Mouse (Mus musculus): ENCODE measurements around the gene Txnip. TPM values are rescaled to one million over a fixed set of nuclear protein-coding genes. Genes with fewer than 3 reads are reported as not detected.

The Txnip gene
- polyA plus RNA-seq, 1 experiment from 2014 or later: 502 TPM

DNA sequence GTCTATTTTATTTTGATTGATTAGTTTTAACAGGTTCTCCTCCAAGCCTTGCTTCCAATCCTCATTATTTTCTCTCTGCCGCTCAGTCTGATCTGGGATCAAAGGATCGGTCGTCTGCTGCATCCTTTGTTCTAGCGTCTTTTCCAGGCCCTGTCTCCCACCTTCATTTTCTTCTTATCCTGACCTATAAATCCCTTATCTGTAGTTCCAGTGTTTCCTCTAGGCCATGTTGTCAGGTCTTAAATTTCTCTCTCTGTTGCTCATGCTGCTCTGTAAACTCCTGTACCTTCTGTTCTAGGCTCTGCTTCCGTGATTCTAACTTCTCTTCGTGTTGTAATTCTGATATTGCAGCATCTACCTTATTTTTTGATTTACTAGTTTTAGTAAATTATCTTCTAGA, 17.0 kb upstream of the Txnip start:
- DNase-seq (ENCODE audit: low spot score): no peak
- Histone ChIP-seq H3K9ac (replicated peaks; ENCODE audit: low read depth) (no peak overlapping the region), H3K9me3 (ENCODE audit: low read length) (no peaks in the 10 kb centered on the region), H3K4me2 (replicated peaks; ENCODE audit: low read depth, low read length) (no peak overlapping the region), H3K4me3 (ENCODE audit: low read depth, low read length) (no peak overlapping the region), H3K27me3 (replicated peaks; ENCODE audit: insufficient read depth, low read length) (no peaks in the 10 kb centered on the region), H3K36me3 (ENCODE audit: insufficient read depth, low read length) (no peaks in the 10 kb centered on the region), H3K4me1 (ENCODE audit: insufficient read depth, low read depth, low read length) (no peaks in the 10 kb centered on the region), H3K27ac (ENCODE audit: low read length) (no peak overlapping the region)
- WGBS: 49% methylated on average over 6 of the region's 6 CpGs
- no peak for ATAC-seq
- TF ChIP-seq EP300 (IDR thresholded peaks at IDR 0.05) (no peak), CTCF (IDR thresholded peaks at IDR 0.05) (no peak)

- Histone ChIP-seq H3K9me3 (ENCODE audit: low read length) (no peaks in the 10 kb centered on the region), H3K27me3 (replicated peaks; ENCODE audit: insufficient read depth, low read length) (no peaks in the 10 kb centered on the region), H3K27ac (ENCODE audit: low read length) (no peak overlapping the region), H3K4me2 (replicated peaks; ENCODE audit: low read depth, low read length) (no peak overlapping the region), H3K4me3 (ENCODE audit: low read depth, low read length) (no peak overlapping the region), H3K9ac (replicated peaks; ENCODE audit: low read depth) (no peak overlapping the region), H3K36me3 (ENCODE audit: insufficient read depth, low read length) (no peaks in the 10 kb centered on the region), H3K4me1 (ENCODE audit: insufficient read depth, low read depth, low read length) (no peaks in the 10 kb centered on the region)
- peak; percentile 57 for TF ChIP-seq CTCF (IDR thresholded peaks at IDR 0.05)
- no peak for TF ChIP-seq EP300 (IDR thresholded peaks at IDR 0.05)
- peak; percentile 46 for DNase-seq (ENCODE audit: low spot score)
- WGBS: 25% methylated on average over 14 of the region's 14 CpGs
- ATAC-seq: no peak
These were observed 16.3 kb upstream of the Txnip start for GRCm38 (mm10) chr3:96541328-96542078.

DNA sequence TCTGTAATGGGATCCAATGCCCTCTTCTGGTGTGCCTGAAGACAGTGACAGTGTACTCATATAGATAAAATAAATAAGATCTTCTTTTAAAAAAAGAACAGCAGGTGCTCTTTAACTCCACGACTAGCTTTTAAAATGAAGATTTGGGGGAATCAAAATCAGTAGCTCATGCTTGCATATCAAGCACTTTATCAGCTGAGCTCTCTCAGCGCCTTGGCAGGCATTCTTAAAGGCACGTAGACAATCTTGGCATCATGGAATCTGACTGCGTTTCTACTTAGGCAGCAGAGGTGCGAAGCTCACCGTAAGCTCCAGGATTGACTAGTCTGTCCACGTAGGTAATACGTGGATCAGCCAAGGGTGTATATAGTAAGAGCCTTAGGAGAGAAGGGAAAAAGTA, 15.2 kb upstream of the Txnip start:
- TF ChIP-seq EP300 (IDR thresholded peaks at IDR 0.05): no peak
- no peak for TF ChIP-seq CTCF (IDR thresholded peaks at IDR 0.05)
- no peak overlapping the region for H3K4me3 ChIP-seq (ENCODE audit: low read depth, low read length)
- WGBS: 68% methylated on average over 8 of the region's 8 CpGs
- DNase-seq (ENCODE audit: low spot score): no peak
- no peak overlapping the region for H3K27ac ChIP-seq (ENCODE audit: low read length)
- H3K36me3 ChIP-seq (ENCODE audit: insufficient read depth, low read length): no peaks in the 10 kb centered on the region
- no peaks in the 10 kb centered on the region for H3K4me1 ChIP-seq (ENCODE audit: insufficient read depth, low read depth, low read length)
- no peak for ATAC-seq
- H3K9me3 ChIP-seq (ENCODE audit: low read length): no peaks in the 10 kb centered on the region
- no peak overlapping the region for H3K4me2 ChIP-seq (replicated peaks; ENCODE audit: low read depth, low read length)
- H3K27me3 ChIP-seq (replicated peaks; ENCODE audit: insufficient read depth, low read length): no peaks in the 10 kb centered on the region
- H3K9ac ChIP-seq (replicated peaks; ENCODE audit: low read depth): no peak overlapping the region

- Histone ChIP-seq H3K4me3 (ENCODE audit: low read depth, low read length) (no peak overlapping the region), H3K4me1 (ENCODE audit: insufficient read depth, low read depth, low read length) (no peaks in the 10 kb centered on the region), H3K36me3 (ENCODE audit: insufficient read depth, low read length) (no peaks in the 10 kb centered on the region), H3K4me2 (replicated peaks; ENCODE audit: low read depth, low read length) (no peak overlapping the region), H3K9ac (replicated peaks; ENCODE audit: low read depth) (no peak overlapping the region), H3K27me3 (replicated peaks; ENCODE audit: insufficient read depth, low read length) (no peaks in the 10 kb centered on the region), H3K27ac (ENCODE audit: low read length) (no peak overlapping the region), H3K9me3 (ENCODE audit: low read length) (no peaks in the 10 kb centered on the region)
- TF ChIP-seq EP300 (IDR thresholded peaks at IDR 0.05) (no peak), CTCF (IDR thresholded peaks at IDR 0.05) (no peak)
- 79% methylated on average over 11 of the region's 11 CpGs for WGBS
- ATAC-seq (no peak), DNase-seq (ENCODE audit: low spot score) (no peak)
These were observed 14.4 kb upstream of the Txnip start for GRCm38 (mm10) chr3:96543345-96543744.

GRCm38 (mm10) chr3:96545565-96545964, 12.2 kb upstream of the Txnip start:
- no peaks in the 10 kb centered on the region for H3K36me3 ChIP-seq (ENCODE audit: insufficient read depth, low read length)
- 29% methylated on average over 1 of the region's 1 CpGs for WGBS
- no peak overlapping the region for H3K9ac ChIP-seq (replicated peaks; ENCODE audit: low read depth)
- H3K4me1 ChIP-seq (ENCODE audit: insufficient read depth, low read depth, low read length): 0 out of 2 replicates have a peak, but pooled peaks cover under 1% of the 10 kb centered on the region
- H3K27ac ChIP-seq (ENCODE audit: low read length): no peak overlapping the region
- DNase-seq (ENCODE audit: low spot score) (no peak), ATAC-seq (no peak)
- no peak overlapping the region for H3K4me3 ChIP-seq (ENCODE audit: low read depth, low read length)
- no peaks in the 10 kb centered on the region for H3K9me3 ChIP-seq (ENCODE audit: low read length)
- TF ChIP-seq EP300 (IDR thresholded peaks at IDR 0.05) (no peak), CTCF (IDR thresholded peaks at IDR 0.05) (peak; percentile 55)
- H3K4me2 ChIP-seq (replicated peaks; ENCODE audit: low read depth, low read length): no peak overlapping the region
- no peaks in the 10 kb centered on the region for H3K27me3 ChIP-seq (replicated peaks; ENCODE audit: insufficient read depth, low read length)

- no peaks in the 10 kb centered on the region for H3K27me3 ChIP-seq (replicated peaks; ENCODE audit: insufficient read depth, low read length)
- H3K9me3 ChIP-seq (ENCODE audit: low read length): no peaks in the 10 kb centered on the region
- DNase-seq (ENCODE audit: low spot score) (no peak), ATAC-seq (no peak)
- H3K9ac ChIP-seq (replicated peaks; ENCODE audit: low read depth): no peak overlapping the region
- H3K4me2 ChIP-seq (replicated peaks; ENCODE audit: low read depth, low read length): no peak overlapping the region
- no peaks in the 10 kb centered on the region for H3K36me3 ChIP-seq (ENCODE audit: insufficient read depth, low read length)
- no peak overlapping the region for H3K4me3 ChIP-seq (ENCODE audit: low read depth, low read length)
- TF ChIP-seq CTCF (IDR thresholded peaks at IDR 0.05): no peak
- no peak for TF ChIP-seq EP300 (IDR thresholded peaks at IDR 0.05)
- 34% methylated on average over 4 of the region's 4 CpGs for whole genome bisulfite sequencing
- H3K27ac ChIP-seq (ENCODE audit: low read length): no peak overlapping the region
- peaks cover 9% of the 10 kb centered on the region; the same call in 1 of the 2 replicates for H3K4me1 ChIP-seq (ENCODE audit: insufficient read depth, low read depth, low read length)
These were observed 10.9 kb upstream of the Txnip start for GRCm38 (mm10) chr3:96546880-96547279.
